Mouse (Mus musculus) layer of hippocampus, adult 9-11 months (tissue): Measurements from ENCODE around the gene Cnot1.
"Not testable (repeated sequence)": the region's sequence is repeated elsewhere in the genome, so short reads cannot be mapped to it uniquely, and the experiment has no call there.

Experiments used
- DNase-seq: peaks from one replicate; pipeline ENCODE4 v3.0.0; 2022

Cnot1 gene

GRCm38 (mm10) chr8:95816044-95816708 lies 8.9 kb upstream of the Cnot1 start:
- no peak for DNase-seq

DNA sequence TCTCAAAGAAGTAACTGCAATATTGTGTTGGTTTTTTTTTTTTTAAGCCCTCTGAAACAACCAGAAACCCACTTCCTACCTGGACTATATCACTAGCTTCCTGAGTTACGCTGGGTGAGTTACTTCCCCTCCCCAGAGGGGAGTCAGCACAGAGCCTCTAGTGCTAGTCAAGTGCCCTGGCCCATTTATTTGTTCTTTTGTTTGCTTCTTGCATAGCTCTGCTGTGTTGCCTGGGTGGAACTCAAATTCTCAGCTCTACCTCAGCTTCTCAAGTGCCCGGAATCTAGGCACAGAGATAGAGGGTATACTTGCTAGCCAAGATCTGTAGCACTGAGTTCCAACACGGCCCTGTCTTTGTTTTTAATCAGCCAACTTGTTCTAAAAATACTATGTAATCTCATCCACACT lies 2.9 kb upstream of the Cnot1 start:
- no peak for DNase-seq

DNA sequence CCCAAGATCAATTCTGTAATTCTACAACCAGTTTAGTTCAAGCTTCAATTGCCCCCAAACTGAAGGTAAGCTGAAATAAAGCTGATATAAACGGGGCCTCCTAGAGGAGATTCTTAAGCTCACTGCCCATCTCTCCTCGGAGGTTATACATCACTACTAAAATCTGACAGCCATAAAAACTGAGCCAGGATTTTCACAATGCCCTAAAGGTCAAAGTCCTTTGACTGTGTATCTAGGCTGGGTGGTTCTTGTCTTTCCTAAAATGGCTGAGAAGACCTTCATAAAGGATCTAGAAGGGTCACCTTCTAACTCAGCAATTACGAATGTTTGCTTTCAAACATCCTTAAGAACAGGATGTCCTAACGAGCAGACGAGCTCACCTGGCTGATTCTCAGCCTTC lies 1.9 kb upstream of the Cnot1 start:
- DNase-seq: no peak

- peak; percentile 14 for DNase-seq
These were observed 1.4 kb upstream of the Cnot1 start for GRCm38 (mm10) chr8:95808631-95809030.

DNA sequence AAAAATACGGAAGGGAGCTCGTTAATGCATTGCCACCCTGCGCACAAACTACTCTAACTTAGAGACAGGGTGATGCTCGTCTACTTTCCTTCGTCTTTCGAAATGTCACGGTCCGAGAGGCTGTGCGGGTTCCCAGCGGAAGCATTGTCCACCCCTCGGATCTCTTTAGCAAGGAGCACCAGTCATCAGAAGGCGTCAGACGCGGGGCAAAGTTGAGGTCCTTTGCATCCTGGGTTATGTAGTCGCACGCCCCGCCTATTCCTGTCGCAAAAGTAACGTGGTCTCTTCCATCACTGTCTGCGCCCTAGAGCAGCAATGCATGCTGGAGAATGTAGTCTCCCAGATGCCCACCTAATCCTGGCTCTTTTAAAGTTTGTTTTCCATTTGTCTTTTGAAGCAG lies 597 bp upstream of the Cnot1 start:
- peak; percentile 98 for DNase-seq

GRCm38 (mm10) chr8:95806461-95807191 lies 638 bp downstream of the Cnot1 start:
- DNase-seq: peak; percentile 25

- DNase-seq: no peak
These were observed 1.8 kb downstream of the Cnot1 start for GRCm38 (mm10) chr8:95805482-95805881.

- no peak for DNase-seq
These were observed 5.0 kb downstream of the Cnot1 start for GRCm38 (mm10) chr8:95802231-95802630.

DNA sequence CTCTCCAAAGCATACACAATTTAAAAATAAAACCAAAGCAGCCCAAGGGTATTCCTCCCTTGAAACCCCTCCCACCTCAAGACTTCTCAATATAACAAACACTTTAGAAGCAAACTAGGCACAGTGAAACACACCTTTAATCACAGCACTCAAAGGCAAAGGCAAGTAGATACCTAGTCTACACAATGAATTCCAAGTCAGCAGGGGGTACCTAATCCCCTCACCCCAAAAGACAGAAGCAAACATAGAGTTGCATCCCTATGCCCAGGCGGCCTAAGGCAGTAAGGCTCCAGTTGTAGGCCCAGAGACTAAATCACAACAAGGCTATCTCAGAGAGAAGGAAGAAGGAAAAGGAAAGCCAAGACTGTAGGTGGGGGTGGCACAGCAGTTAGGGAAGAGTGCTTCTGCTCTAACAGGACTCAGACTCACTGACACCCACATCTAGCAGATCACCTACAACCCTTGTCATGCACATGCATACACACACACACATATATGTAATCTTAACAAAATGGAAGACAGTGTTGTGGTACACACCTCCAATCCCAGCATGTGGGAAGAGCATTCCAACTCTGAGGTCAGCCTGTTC lies 5.7 kb downstream of the Cnot1 start:
- DNase-seq: no peak

DNA sequence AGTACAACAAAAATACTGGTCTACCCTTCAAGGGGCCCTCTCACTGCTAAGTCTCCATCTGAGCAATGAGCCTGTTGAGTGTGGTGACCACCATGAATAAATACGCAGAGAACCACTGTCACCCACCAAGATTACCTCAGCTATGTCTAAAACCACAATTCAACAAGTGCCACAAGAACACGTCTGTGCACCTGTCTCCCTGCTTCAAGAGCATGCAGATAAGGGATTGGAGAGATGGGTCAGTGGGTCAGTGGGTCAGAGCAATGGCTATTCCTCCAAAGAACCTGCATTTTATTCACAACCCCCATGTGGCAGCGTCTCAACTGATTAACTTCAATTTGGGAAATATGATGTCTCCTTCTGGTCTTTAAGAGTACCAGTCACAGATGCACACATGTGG lies 6.9 kb downstream of the Cnot1 start:
- DNase-seq: no peak

DNA sequence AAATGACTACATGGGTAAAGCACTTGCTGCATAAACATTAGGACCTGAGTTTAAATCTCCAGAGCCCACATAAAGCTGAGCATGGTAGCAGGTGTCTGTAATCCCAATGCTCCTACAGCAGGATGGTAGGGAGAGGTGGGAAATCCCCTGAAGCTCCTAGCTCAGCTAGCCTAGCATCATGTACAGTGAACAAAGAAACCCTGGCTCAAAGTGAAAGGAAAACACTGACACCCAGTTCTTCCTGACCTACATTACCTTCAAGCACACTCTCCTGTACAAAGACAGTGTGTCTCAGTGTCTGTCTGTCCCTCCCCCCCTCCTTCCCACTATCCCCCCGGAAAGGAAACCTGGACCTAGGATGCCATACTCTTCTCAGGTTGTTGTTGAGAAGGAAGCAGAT lies 7.4 kb downstream of the Cnot1 start:
- no peak for DNase-seq

- DNase-seq: no peak
These were observed 8.1 kb downstream of the Cnot1 start for GRCm38 (mm10) chr8:95799117-95799516.

DNA sequence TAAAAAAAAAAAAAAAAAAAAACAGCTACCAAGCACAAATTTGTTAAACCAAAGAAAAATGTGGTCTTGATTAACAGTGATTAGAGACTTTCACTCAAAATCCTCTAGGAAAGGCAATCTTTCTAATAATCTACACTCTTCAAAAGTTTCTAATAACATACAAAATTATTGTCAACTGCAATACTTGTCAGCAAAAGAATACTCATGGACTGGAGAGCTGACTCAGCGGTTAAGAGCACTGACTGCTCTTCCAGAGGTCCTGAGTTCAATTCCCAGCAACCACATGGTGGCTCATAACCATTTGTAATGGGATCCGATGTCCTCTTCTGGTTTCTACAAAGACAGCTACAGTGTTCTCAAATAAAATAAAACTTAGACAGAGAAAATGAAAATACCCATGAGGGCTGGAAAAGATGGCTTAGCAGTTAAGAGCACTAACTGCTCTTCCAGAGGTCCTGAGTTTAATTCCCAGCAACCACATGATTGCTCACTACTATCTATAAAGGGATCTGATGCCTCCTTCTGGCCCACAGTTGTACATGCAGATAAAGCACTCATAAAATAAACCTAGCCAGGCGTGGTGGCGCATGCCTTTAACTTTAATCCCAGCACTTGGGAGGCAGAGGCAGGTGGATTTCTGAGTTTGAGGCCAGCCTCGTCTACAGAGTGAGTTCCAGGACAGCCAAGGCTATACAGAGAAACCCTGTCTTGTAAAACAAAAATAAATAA lies 11.8 kb downstream of the Cnot1 start:
- DNase-seq: not testable (repeated sequence)

DNA sequence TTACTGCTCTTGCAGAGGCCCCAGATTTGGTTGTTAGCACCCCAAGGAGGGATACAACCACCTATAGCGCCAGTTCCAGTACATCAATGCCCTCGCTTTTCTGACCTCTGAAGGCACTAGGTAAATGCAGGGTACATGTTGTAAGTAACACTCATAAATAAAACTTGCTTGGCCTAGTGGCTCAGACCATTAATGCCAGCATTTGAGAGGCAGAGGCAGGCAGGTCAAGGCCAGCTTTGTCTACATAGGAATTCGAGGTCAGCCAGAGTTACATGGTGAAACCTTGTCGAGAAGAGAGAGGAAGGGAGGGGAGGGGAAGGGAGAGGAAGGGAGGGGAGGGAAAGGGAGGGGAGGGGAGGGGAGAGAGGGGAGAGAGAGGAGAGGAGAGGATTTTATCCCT lies 21.7 kb downstream of the Cnot1 start:
- DNase-seq: no peak

DNA sequence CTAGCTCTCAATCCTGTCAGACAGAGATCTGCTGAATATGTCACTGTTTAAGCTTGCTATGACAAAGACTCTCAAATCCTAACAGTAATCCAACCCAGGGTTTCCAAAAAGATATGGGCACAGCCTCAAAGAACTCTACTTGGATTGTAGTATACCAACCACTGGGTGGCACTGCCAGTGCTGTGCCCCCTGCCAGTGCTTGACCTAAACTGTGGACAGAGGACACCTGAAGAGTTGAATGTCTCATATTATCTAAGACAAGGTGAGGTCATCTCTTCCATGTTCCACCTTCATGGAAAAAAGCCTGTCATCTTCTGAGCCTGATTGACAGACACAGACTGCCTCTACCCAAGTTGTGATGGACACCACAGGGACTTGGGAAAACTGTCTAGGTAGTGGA lies 24.6 kb downstream of the Cnot1 start:
- DNase-seq: no peak

DNA sequence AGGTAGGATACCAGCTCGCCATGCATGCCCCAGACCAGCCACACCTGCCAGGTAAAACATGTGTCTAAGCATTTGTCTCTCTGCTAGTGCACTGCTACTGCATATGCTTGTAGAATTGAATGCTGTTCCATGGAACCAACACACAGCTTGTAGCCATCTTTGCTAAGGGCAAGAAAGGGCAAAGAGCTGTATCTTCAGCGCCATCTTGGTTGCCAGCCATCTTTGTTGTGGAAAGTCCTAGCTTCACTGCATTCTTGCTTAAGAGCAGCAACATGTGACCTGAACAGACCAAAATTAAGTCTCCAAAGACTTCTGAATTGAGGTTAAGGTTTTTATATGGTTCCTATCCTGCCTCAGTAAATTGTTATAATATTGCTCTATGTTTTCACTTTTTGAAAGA lies 25.5 kb downstream of the Cnot1 start:
- no peak for DNase-seq

- DNase-seq: no peak
These were observed 26.2 kb downstream of the Cnot1 start for GRCm38 (mm10) chr8:95781085-95781484.

GRCm38 (mm10) chr8:95764133-95764532 lies 43.1 kb downstream of the Cnot1 start:
- no peak for DNase-seq

GRCm38 (mm10) chr8:95760323-95760722 lies 46.9 kb downstream of the Cnot1 start:
- no peak for DNase-seq

DNA sequence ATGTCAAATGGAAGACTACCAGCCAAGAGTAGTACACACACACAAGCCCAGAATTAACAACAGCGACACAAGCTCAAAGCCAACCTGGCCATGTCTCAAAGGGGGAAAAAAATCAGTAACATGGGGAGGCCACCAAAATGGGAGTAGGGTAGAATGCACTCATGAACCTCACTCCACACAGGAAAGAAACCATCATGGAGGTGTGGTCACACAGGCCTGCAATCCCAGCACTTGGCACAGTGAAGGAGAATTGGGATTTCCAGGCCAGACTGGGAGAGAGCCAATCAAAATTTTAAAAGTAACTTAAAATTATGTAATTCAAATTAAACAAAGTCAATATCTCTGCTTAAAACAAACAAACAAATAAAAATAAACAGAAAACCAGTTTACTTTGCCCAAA lies 55.3 kb downstream of the Cnot1 start:
- no peak for DNase-seq

GRCm38 (mm10) chr8:95748028-95748427 lies 59.2 kb downstream of the Cnot1 start:
- no peak for DNase-seq

- no peak for DNase-seq
These were observed 65.5 kb downstream of the Cnot1 start for GRCm38 (mm10) chr8:95741732-95742131.

DNA sequence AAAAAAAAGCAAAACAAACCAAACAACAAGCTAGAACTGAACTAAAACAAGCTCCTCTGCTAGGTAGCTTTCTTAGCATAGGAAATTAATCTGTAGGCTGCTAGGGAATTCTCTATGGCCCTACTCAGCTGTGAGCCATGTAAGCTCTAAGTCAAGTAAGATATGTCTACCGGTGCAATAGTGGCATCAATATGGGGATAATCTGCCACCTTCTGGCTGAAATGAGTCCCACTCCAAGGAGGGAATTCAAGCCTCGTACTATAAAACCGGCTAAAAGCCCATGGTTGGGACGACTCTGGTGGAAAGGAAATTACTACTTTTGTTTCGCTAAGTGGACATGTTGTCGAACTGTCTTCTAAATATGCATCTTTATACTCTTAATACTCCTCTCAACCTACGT lies 68.7 kb downstream of the Cnot1 start:
- peak; percentile 19 for DNase-seq

DNA sequence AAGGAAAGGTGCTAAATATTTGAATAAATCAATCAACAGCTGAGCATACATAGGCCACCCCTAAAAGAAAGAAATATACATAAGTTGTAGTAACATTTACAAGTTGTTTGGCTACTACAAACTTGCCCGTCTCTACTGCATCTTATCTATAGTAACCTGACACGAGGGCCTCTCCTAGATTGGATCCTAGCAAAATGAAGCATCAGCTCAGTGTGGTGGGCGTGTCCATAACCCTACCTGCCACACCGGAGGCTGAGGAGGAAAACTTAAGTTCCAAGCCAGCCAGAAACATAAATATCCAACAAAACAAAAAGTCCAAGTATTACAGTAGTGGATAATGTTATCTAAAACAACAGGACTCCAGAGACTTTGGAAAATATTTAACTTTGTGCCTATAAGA lies 79.6 kb downstream of the Cnot1 start:
- no peak for DNase-seq
